Mouse (Mus musculus): ENCODE results near the gene Hunk.
A peak's percentile ranks its signal among the peaks of the same experiment; 100 is the strongest.

The Hunk gene

GRCm38 (mm10) chr16:90435231-90435630 lies 49.4 kb downstream of the Hunk start:
- no peak for DNase-seq (ENCODE audit: low read depth, low spot score)

- peak; percentile 66 for DNase-seq (ENCODE audit: low read depth, low spot score)
Observed at GRCm38 (mm10) chr16:90437276-90437675, 51.5 kb downstream of the Hunk start.

- no peak for DNase-seq (ENCODE audit: low read depth, low spot score)
Observed at GRCm38 (mm10) chr16:90439493-90439892, 53.7 kb downstream of the Hunk start.

GRCm38 (mm10) chr16:90440654-90441053 lies 54.8 kb downstream of the Hunk start:
- DNase-seq (ENCODE audit: low read depth, low spot score), result no peak

- DNase-seq (ENCODE audit: low read depth, low spot score), result no peak
Observed at GRCm38 (mm10) chr16:90442991-90443390, 57.2 kb downstream of the Hunk start.

- DNase-seq (ENCODE audit: low read depth, low spot score), result no peak
Observed at GRCm38 (mm10) chr16:90453197-90453596, 67.4 kb downstream of the Hunk start.

- no peak for DNase-seq (ENCODE audit: low read depth, low spot score)
Observed at GRCm38 (mm10) chr16:90456495-90457125, 70.8 kb downstream of the Hunk start.

GRCm38 (mm10) chr16:90458899-90459610 lies 73.2 kb downstream of the Hunk start:
- DNase-seq (ENCODE audit: low read depth, low spot score), result no peak

GRCm38 (mm10) chr16:90461304-90461905 lies 75.6 kb downstream of the Hunk start:
- no peak for DNase-seq (ENCODE audit: low read depth, low spot score)

- no peak for DNase-seq (ENCODE audit: low read depth, low spot score)
Observed at GRCm38 (mm10) chr16:90462728-90463275, 77.0 kb downstream of the Hunk start.

- no peak for DNase-seq (ENCODE audit: low read depth, low spot score)
Observed at GRCm38 (mm10) chr16:90465154-90465553, 79.3 kb downstream of the Hunk start.

- DNase-seq (ENCODE audit: low read depth, low spot score), result no peak
Observed at GRCm38 (mm10) chr16:90468286-90468685, 82.5 kb downstream of the Hunk start.

- no peak for DNase-seq (ENCODE audit: low read depth, low spot score)
Observed at GRCm38 (mm10) chr16:90475701-90476229, 90.0 kb downstream of the Hunk start.

GRCm38 (mm10) chr16:90481612-90482011 lies 95.8 kb downstream of the Hunk start:
- DNase-seq (ENCODE audit: low read depth, low spot score), result no peak

- DNase-seq (ENCODE audit: low read depth, low spot score), result no peak
Observed at GRCm38 (mm10) chr16:90483341-90483740, 97.5 kb downstream of the Hunk start.

- DNase-seq (ENCODE audit: low read depth, low spot score), result no peak
Observed at GRCm38 (mm10) chr16:90485125-90485524, 99.3 kb downstream of the Hunk start.

- no peak for DNase-seq (ENCODE audit: low read depth, low spot score)
Observed at GRCm38 (mm10) chr16:90485599-90485998, 99.8 kb downstream of the Hunk start.

GRCm38 (mm10) chr16:90490066-90490465 lies 104.3 kb downstream of the Hunk start:
- no peak for DNase-seq (ENCODE audit: low read depth, low spot score)

GRCm38 (mm10) chr16:90491898-90492499 lies 106.2 kb downstream of the Hunk start:
- DNase-seq (ENCODE audit: low read depth, low spot score), result peak; percentile 19

- DNase-seq (ENCODE audit: low read depth, low spot score), result no peak
Observed at GRCm38 (mm10) chr16:90496930-90497329, 111.1 kb downstream of the Hunk start.

- DNase-seq (ENCODE audit: low read depth, low spot score), result no peak
Observed at GRCm38 (mm10) chr16:90497749-90498464, 112.1 kb downstream of the Hunk start.

Measured in mesoderm, embryonic 11.5 days (tissue).